Mouse (Mus musculus) retina, embryonic 14.5 days (tissue): ENCODE data around the gene Olfr1393.
"Not testable (repeated sequence)": the region's sequence is repeated elsewhere in the genome, so short reads cannot be mapped to it uniquely, and the experiment has no call there.

ENCODE experiments used
- DNase-seq: peaks from one replicate; pipeline ENCODE4 v3.0.0-alpha.2; 2015; ENCODE audit warnings: low spot score

Olfr1393 gene

GRCm38 (mm10) chr11:49308547-49308946 lies 30.4 kb downstream of the Olfr1393 start:
- not testable (repeated sequence) for DNase-seq

GRCm38 (mm10) chr11:49322442-49322841 lies 44.3 kb downstream of the Olfr1393 start, which contains the start of gene Olfr1391:
Gene Olfr1391, plus strand, starts transcription at chr11:49322742.
- no peak for DNase-seq

- DNase-seq: no peak
Measured at GRCm38 (mm10) chr11:49326726-49327125, 48.6 kb downstream of the Olfr1393 start.

GRCm38 (mm10) chr11:49329686-49330085 lies 51.6 kb downstream of the Olfr1393 start:
- DNase-seq: no peak
